Mouse (Mus musculus): ENCODE measurements around the gene Htr5a. TPM values are rescaled to one million over a fixed set of nuclear protein-coding genes. Genes with fewer than 3 reads are reported as not detected.

Gene Htr5a
- total RNA-seq, 2 experiments from 2014 or later: 7.2 to 7.9 TPM

DNA sequence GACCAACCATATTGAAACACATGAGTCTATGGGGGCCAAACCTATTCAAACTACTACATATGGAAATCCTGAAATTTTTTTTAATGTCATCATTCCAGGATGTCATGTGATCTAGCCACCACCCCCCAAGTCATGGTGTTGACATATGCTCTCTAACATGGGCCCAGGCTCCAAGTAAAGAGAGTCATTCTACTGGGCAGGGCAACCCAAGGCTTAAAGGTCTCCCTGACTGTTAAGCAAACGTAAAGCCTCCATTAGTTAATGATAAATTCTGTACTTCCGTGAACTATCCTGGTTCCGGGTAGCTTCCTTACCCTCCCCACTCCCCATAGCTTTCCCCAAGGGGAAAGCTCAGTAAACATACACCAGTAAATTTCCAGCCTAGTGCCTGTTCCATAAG, 46.1 kb downstream of the Htr5a start:
- no peak for DNase-seq

DNA sequence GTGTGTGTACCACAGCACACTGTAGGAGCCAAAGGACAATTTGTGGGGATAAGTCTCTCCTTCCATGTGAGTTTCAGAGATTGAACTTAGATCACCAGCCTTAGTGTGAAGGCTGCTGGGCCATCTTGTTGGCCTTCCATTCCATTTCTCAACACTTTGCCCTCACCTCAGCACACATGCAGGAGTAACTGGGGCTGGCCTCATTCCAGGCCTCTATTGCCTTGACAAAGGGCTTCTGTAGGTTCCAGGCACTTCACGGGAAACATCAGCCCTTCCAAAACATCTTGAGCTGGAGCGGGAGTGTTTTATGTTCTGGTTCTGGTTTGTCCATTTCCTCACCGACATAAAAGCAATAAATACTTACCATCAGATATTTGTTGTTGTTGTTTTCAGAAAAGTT, 54.0 kb downstream of the Htr5a start:
- DNase-seq: no peak

DNA sequence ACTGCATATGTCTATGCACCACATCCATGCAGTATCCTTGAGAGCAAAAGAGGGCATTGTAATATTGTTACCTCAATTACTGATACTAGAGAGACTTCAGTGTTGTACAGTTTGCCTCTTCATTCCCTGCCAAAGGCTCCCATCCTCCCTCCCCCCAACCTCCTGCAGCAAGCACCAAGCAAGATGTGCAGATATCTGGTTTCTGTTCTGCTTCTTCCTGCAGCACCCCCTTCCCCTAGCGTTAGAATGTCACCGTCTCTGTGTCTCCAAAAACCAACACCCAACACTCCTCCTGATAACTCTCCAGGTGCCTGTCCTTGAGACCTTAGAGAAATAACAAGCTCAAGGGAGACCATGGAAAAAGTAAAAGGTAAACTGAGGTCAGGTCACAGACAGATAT, 57.8 kb downstream of the Htr5a start:
- DNase-seq: no peak

DNA sequence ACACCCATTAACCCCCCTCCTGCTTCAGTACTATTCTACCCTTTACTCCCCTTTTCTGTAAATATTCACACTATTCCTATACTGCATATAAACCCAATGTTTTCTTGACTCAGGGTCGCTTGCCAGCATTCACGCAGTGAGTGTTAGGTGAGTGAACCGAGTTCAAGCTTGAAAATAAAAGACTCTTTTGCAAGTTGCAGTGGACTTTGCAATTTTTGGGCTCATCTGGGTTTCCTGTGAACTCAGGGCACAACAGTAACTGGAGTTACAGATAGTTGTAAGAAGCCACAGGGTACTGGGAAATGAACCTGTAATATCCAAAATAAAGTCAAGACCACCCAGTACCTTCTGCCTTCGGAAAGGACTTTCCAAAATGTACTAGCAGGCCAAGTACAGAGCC, 58.2 kb downstream of the Htr5a start:
- no peak for DNase-seq

Other genes starting within 250 kb of the Htr5a start
- 10 to 100 TPM; 54.2 to 55.1 TPM for gene Paxip1, start 50.5 kb upstream of the Htr5a start, total RNA-seq (2021)
- gene Insig1, start 229.2 kb downstream of the Htr5a start, total RNA-seq (2021): 10 to 100 TPM; 54.9 TPM